15 mouse cellular contexts compared by ENCODE assay signal in genomic region chr13:26080814-26081213, GRCm38 (mm10).
A peak's percentile ranks its signal among the peaks of the same experiment; 100 is the strongest.
DNase-seq lines count a peak whose midpoint lies in the region; ATAC-seq and TF ChIP-seq lines count a peak whose summit lies in the region.
"Had no signal": no experiment of that assay in that cellular context is flagged by ENCODE, and none has a peak within 500 bp of the region (broad histone marks: within the 10 kb centered on the region; RNA-seq: fewer than 3 reads in every experiment).

No protein-coding gene starts in this region.

- ATAC-seq in embryonic facial prominence, embryonic 11.5 days (replicated peaks; ENCODE audit: insufficient number of reproducible peaks, low FRiP score, low TSS enrichment, low read depth), result no peak; the same call in 1 of the 2 replicates
- ATAC-seq in embryonic facial prominence, embryonic 15.5 days (ENCODE audit: insufficient number of reproducible peaks, low FRiP score, low TSS enrichment, low read depth), result no peak
- ATAC-seq in hindbrain, embryonic 15.5 days (ENCODE audit: low FRiP score, low read depth), result no peak
- ATAC-seq in midbrain, embryonic 16.5 days, result peak; percentile 56; the same call in 1 of the 2 replicates
- no peak for ATAC-seq in stomach, postnatal 0 days (ENCODE audit: low FRiP score, low TSS enrichment)

- H3K4me3 ChIP-seq in embryonic facial prominence, embryonic 11.5 days (ENCODE audit: low read depth, low read length), result no peak overlapping the region
- no peak overlapping the region for H3K4me3 ChIP-seq in embryonic facial prominence, embryonic 15.5 days (replicated peaks)
- no peak overlapping the region for H3K4me3 ChIP-seq in hindbrain, embryonic 15.5 days
- no peak overlapping the region for H3K4me3 ChIP-seq in midbrain, embryonic 16.5 days (ENCODE audit: low read depth, low read length)
- H3K4me3 ChIP-seq in stomach, postnatal 0 days (ENCODE audit: low read depth, low read length), result no peak overlapping the region
- H3K4me3 ChIP-seq: heart, adult 2 months; liver, embryonic 15.5 days; stomach, embryonic 15.5 days had no signal

- H3K9me3 ChIP-seq in embryonic facial prominence, embryonic 11.5 days (replicated peaks; ENCODE audit: control insufficient read depth, low read length), result no peaks in the 10 kb centered on the region
- H3K9me3 ChIP-seq in embryonic facial prominence, embryonic 15.5 days (replicated peaks), result no peaks in the 10 kb centered on the region
- H3K9me3 ChIP-seq in hindbrain, embryonic 15.5 days, result no peaks in the 10 kb centered on the region
- no peaks in the 10 kb centered on the region for H3K9me3 ChIP-seq in midbrain, embryonic 16.5 days (replicated peaks; ENCODE audit: control insufficient read depth, low read length, poor library complexity, severe bottlenecking)
- no peaks in the 10 kb centered on the region for H3K9me3 ChIP-seq in stomach, postnatal 0 days (ENCODE audit: control insufficient read depth, low read length)
- H3K9me3 ChIP-seq: liver, embryonic 15.5 days; stomach, embryonic 15.5 days had no signal

- no peaks in the 10 kb centered on the region for H3K27me3 ChIP-seq in embryonic facial prominence, embryonic 11.5 days (ENCODE audit: control insufficient read depth, insufficient read depth, low read length)
- no peaks in the 10 kb centered on the region for H3K27me3 ChIP-seq in embryonic facial prominence, embryonic 15.5 days
- H3K27me3 ChIP-seq in hindbrain, embryonic 15.5 days, result no peaks in the 10 kb centered on the region
- no peaks in the 10 kb centered on the region for H3K27me3 ChIP-seq in midbrain, embryonic 16.5 days (ENCODE audit: control insufficient read depth, insufficient read depth, low read depth, low read length)
- no peaks in the 10 kb centered on the region for H3K27me3 ChIP-seq in stomach, postnatal 0 days (ENCODE audit: control insufficient read depth, insufficient read depth, low read length)
- H3K27me3 ChIP-seq: liver, embryonic 15.5 days; stomach, embryonic 15.5 days had no signal

- intact Hi-C loops in left cerebral cortex, postnatal 4 days (cut with DNase I), result no loop called here

- 45% methylated on average over 2 of the region's 2 CpGs for WGBS in embryonic facial prominence, embryonic 11.5 days
- WGBS in embryonic facial prominence, embryonic 15.5 days, result 37% methylated on average over 2 of the region's 2 CpGs
- 51% methylated on average over 2 of the region's 2 CpGs for WGBS in hindbrain, embryonic 15.5 days
- 41% methylated on average over 2 of the region's 2 CpGs for WGBS in midbrain, embryonic 16.5 days
- 87% methylated on average over 2 of the region's 2 CpGs for WGBS in stomach, postnatal 0 days

- TF ChIP-seq CTCF in stomach, postnatal 0 days (IDR thresholded peaks at IDR 0.05; ENCODE audit: low read depth), result no peak

- H3K4me1 ChIP-seq in embryonic facial prominence, embryonic 11.5 days (ENCODE audit: control insufficient read depth, insufficient read depth, low read length), result no peaks in the 10 kb centered on the region
- peaks cover 6% of the 10 kb centered on the region; the same call in 1 of the 2 replicates for H3K4me1 ChIP-seq in embryonic facial prominence, embryonic 15.5 days
- H3K4me1 ChIP-seq in hindbrain, embryonic 15.5 days (replicated peaks), result peaks cover 7% of the 10 kb centered on the region; the same call in 1 of the 2 replicates
- peaks cover 4% of the 10 kb centered on the region for H3K4me1 ChIP-seq in midbrain, embryonic 16.5 days (ENCODE audit: control insufficient read depth, insufficient read depth, low read length)
- H3K4me1 ChIP-seq in stomach, postnatal 0 days (replicated peaks; ENCODE audit: control insufficient read depth, insufficient read depth), result no peaks in the 10 kb centered on the region
- H3K4me1 ChIP-seq: liver, embryonic 15.5 days; stomach, embryonic 15.5 days had no signal

- no peak overlapping the region for H3K9ac ChIP-seq in embryonic facial prominence, embryonic 11.5 days (replicated peaks; ENCODE audit: low read length)
- no peak overlapping the region for H3K9ac ChIP-seq in embryonic facial prominence, embryonic 15.5 days
- H3K9ac ChIP-seq in hindbrain, embryonic 15.5 days, result no peak overlapping the region
- H3K9ac ChIP-seq in midbrain, embryonic 16.5 days (ENCODE audit: low read depth, low read length), result no peak overlapping the region
- no peak overlapping the region for H3K9ac ChIP-seq in stomach, postnatal 0 days (ENCODE audit: low read length)
- H3K9ac ChIP-seq: liver, embryonic 15.5 days; stomach, embryonic 15.5 days had no signal

- no peak for TF ChIP-seq EP300 in stomach, postnatal 0 days (optimal IDR thresholded peaks at IDR 0.05)

- peak overlapping the region; percentile 48 for H3K27ac ChIP-seq in embryonic facial prominence, embryonic 11.5 days (replicated peaks; ENCODE audit: low read depth, low read length)
- peak overlapping the region; percentile 51 for H3K27ac ChIP-seq in embryonic facial prominence, embryonic 15.5 days (replicated peaks)
- peak overlapping the region; percentile 65; the same call in 1 of the 2 replicates for H3K27ac ChIP-seq in hindbrain, embryonic 15.5 days (replicated peaks)
- peak overlapping the region; percentile 68 for H3K27ac ChIP-seq in midbrain, embryonic 16.5 days (ENCODE audit: low read length)
- no peak overlapping the region for H3K27ac ChIP-seq in stomach, postnatal 0 days (replicated peaks)
- H3K27ac ChIP-seq: heart, adult 2 months; liver, embryonic 15.5 days; macrophage; stomach, embryonic 15.5 days had no signal

- no peak for DNase-seq in embryonic facial prominence, embryonic 11.5 days (ENCODE audit: low spot score)
- no peak for DNase-seq in testis, postnatal 14 days (ENCODE audit: low spot score)
- no peak for DNase-seq in stomach, postnatal 0 days (ENCODE audit: low spot score)
- no peak for DNase-seq in left cerebral cortex, postnatal 4 days
- DNase-seq: adrenal gland, postnatal 14 days; cerebellum, adult 11-12 months; heart, adult 2 months; heart, postnatal 4 days; layer of hippocampus, postnatal 36 days had no signal

- H3K36me3 ChIP-seq in embryonic facial prominence, embryonic 11.5 days (replicated peaks; ENCODE audit: control insufficient read depth, insufficient read depth, low read depth, low read length), result no peaks in the 10 kb centered on the region
- H3K36me3 ChIP-seq in embryonic facial prominence, embryonic 15.5 days, result no peaks in the 10 kb centered on the region
- no peaks in the 10 kb centered on the region for H3K36me3 ChIP-seq in hindbrain, embryonic 15.5 days
- H3K36me3 ChIP-seq in midbrain, embryonic 16.5 days (ENCODE audit: control insufficient read depth, insufficient read depth, low read length), result no peaks in the 10 kb centered on the region
- H3K36me3 ChIP-seq in stomach, postnatal 0 days (ENCODE audit: control insufficient read depth, insufficient read depth, low read length), result no peaks in the 10 kb centered on the region
- H3K36me3 ChIP-seq: liver, embryonic 15.5 days; stomach, embryonic 15.5 days had no signal

- H3K4me2 ChIP-seq in embryonic facial prominence, embryonic 11.5 days (ENCODE audit: low read depth, low read length), result no peak overlapping the region
- H3K4me2 ChIP-seq in embryonic facial prominence, embryonic 15.5 days (replicated peaks), result no peak overlapping the region
- H3K4me2 ChIP-seq in hindbrain, embryonic 15.5 days, result no peak overlapping the region
- H3K4me2 ChIP-seq in midbrain, embryonic 16.5 days (ENCODE audit: low read length), result no peak overlapping the region
- no peak overlapping the region for H3K4me2 ChIP-seq in stomach, postnatal 0 days (replicated peaks; ENCODE audit: low read depth)
- H3K4me2 ChIP-seq: liver, embryonic 15.5 days; stomach, embryonic 15.5 days had no signal
